Comparison of ENCODE assay signal across 10 mouse cellular contexts in genomic region chr13:81280650-81281229, GRCm38 (mm10).
"Had no signal": no experiment of that assay in that cellular context is flagged by ENCODE, and none has a peak within 500 bp of the region (broad histone marks: within the 10 kb centered on the region; RNA-seq: fewer than 3 reads in every experiment).

No protein-coding gene starts in this region.

- DNase-seq: kidney, postnatal 10 days; kidney, postnatal 36 days; layer of hippocampus, postnatal 36 days; liver, embryonic 13.5 days; lung, adult 2 months; lung, postnatal 14 days; lung, postnatal 4 days; midbrain, embryonic 14.5 days; thymus, adult 18-20 months; thymus, postnatal 36 days had no signal
